ENCODE assay signal across 14 mouse cellular contexts in genomic region chr16:4248791-4249190, GRCm38 (mm10).
"Had no signal": no experiment of that assay in that cellular context is flagged by ENCODE, and none has a peak within 500 bp of the region (broad histone marks: within the 10 kb centered on the region; RNA-seq: fewer than 3 reads in every experiment).

No protein-coding gene starts in this region.

- DNase-seq: right cerebral cortex, postnatal 14 days; thymus, adult 2 months; thymus, postnatal 25 days; thymus, postnatal 4 days had no signal

- ATAC-seq: liver, embryonic 12.5 days; midbrain, embryonic 13.5 days; midbrain, embryonic 15.5 days had no signal

- H3K4me3 ChIP-seq: liver, embryonic 12.5 days; megakaryocyte, embryonic 14.5 days; midbrain, embryonic 13.5 days; midbrain, embryonic 15.5 days; neural tube, embryonic 12.5 days; stomach, embryonic 15.5 days had no signal

- H3K27me3 ChIP-seq: liver, embryonic 12.5 days; megakaryocyte, embryonic 14.5 days; midbrain, embryonic 13.5 days; midbrain, embryonic 15.5 days; neural tube, embryonic 12.5 days; stomach, embryonic 15.5 days had no signal

- H3K9ac ChIP-seq: liver, embryonic 12.5 days; liver, embryonic 14.5 days; midbrain, embryonic 13.5 days; midbrain, embryonic 15.5 days; neural tube, embryonic 12.5 days; stomach, embryonic 15.5 days had no signal

- H3K36me3 ChIP-seq: liver, embryonic 12.5 days; midbrain, embryonic 13.5 days; midbrain, embryonic 15.5 days; neural tube, embryonic 12.5 days; stomach, embryonic 15.5 days had no signal

- H3K9me3 ChIP-seq: midbrain, embryonic 15.5 days; stomach, embryonic 15.5 days had no signal

- H3K27ac ChIP-seq: liver, embryonic 12.5 days; liver, embryonic 14.5 days; macrophage; midbrain, embryonic 13.5 days; midbrain, embryonic 15.5 days; neural tube, embryonic 12.5 days; stomach, embryonic 15.5 days; stomach, postnatal 0 days had no signal

- H3K4me1 ChIP-seq: liver, embryonic 12.5 days; megakaryocyte, embryonic 14.5 days; midbrain, embryonic 13.5 days; midbrain, embryonic 15.5 days; neural tube, embryonic 12.5 days; stomach, embryonic 15.5 days had no signal

- H3K4me2 ChIP-seq: liver, embryonic 12.5 days; midbrain, embryonic 11.5 days; midbrain, embryonic 13.5 days; midbrain, embryonic 15.5 days; neural tube, embryonic 12.5 days; stomach, embryonic 15.5 days had no signal
